Mouse (Mus musculus) right cerebral cortex, postnatal 4 days (tissue): ENCODE measurements around the gene Ypel2.

Source experiments
- DNase-seq: peaks from one replicate; pipeline ENCODE4 v3.0.0-alpha.2; 2022

Gene Ypel2

DNA sequence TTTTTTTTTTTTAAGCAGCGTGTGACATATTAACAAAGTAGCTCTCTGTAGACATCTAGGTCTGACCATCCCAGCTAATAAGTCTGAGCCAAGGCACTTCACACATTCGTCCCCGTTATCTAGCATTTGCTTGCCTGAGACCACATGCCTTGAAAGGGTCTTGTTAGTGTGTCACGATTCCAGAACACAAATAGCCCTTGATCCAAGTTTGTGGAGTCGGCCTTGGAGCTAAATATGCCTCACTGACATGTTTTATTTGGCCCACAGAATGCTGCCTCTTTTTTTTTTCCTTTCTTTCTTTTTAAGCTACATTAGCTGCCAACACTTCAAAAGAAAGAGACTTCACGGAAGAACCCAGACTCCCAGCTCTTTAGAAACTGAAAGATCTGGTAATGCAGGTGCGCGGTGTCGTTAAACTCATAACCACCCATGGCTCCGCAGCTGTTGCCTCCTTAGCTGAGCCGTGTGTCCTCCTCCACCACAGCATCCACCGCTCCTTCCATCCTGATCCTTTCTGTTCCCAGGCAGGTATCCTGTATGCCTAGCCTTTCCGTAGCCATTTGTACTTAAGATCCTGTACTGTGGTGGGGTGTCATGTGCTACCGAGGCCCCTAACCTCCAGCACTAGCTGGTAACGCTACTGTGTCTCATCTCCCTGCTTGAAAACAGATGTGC lies 100.4 kb downstream of the Ypel2 start:
- DNase-seq, result no peak
